Mouse (Mus musculus) thymus, adult 2 months (tissue): ENCODE results near the gene Pck2. TPM values are rescaled to one million over a fixed set of nuclear protein-coding genes. Genes with fewer than 3 reads are reported as not detected.

ENCODE experiments used
- DNase-seq: peaks from one replicate; pipeline ENCODE4 v3.0.0; 2021
- H3K27ac ChIP-seq: fragments of 200-500 bp; 2 replicates; pipeline ENCODE4 v1.5.1; 2012; ENCODE audit warnings: low read length, control low read depth; ENCODE audit not compliant: control insufficient read depth, insufficient read depth
- H3K27me3 ChIP-seq: fragments of 200-500 bp; 2 replicates; pipeline ENCODE4 v1.6.1; 2012; ENCODE audit warnings: mild to moderate bottlenecking, low read length, moderate library complexity, mixed read lengths; ENCODE audit not compliant: control insufficient read depth, insufficient read depth
- H3K36me3 ChIP-seq: fragments of 200-500 bp; 2 replicates; pipeline ENCODE4 v1.6.1; 2012; ENCODE audit warnings: mild to moderate bottlenecking, low read length, moderate library complexity; ENCODE audit not compliant: control insufficient read depth, insufficient read depth
- H3K4me1 ChIP-seq: fragments of 200-500 bp; replicated peaks from 2 replicates; pipeline ENCODE4 v1.6.1; 2012; ENCODE audit warnings: low read length; ENCODE audit not compliant: control insufficient read depth, insufficient read depth
- H3K4me3 ChIP-seq: fragments of 200-500 bp; 2 replicates; pipeline ENCODE4 v1.5.1; 2012; ENCODE audit warnings: mild to moderate bottlenecking, low read length, control low read depth, moderate library complexity; ENCODE audit not compliant: control insufficient read depth, insufficient read depth
- CTCF ChIP-seq: fragments of 200-500 bp; IDR thresholded peaks from 2 replicates; pipeline ENCODE4 v1.5.1; 2012; ENCODE audit warnings: mild to moderate bottlenecking, control low read depth, low read length, moderate library complexity, borderline replicate concordance; ENCODE audit not compliant: control insufficient read depth, poor library complexity, insufficient read depth; ENCODE audit errors: extremely low read depth
- POLR2A ChIP-seq: fragments of 200-500 bp; IDR thresholded peaks from 2 replicates; pipeline ENCODE4 v1.6.1; 2012; ENCODE audit warnings: mild to moderate bottlenecking, low read length, control low read depth, moderate library complexity; ENCODE audit not compliant: control insufficient read depth, poor library complexity, insufficient read depth; ENCODE audit errors: extremely low read depth
- WGBS: fragments of 180-500 bp; shearing (Covaris S2); methylation state at CpG from one replicate; pipeline ENCODE4 v1.1.7; 2018; 5-methylcytosine and 5-hydroxymethylcytosine counted together
- polyA plus RNA-seq: library from polyadenylated mRNA; depleted of rRNA; stranded (reverse); fragments of >200 nt; gene quantifications from 2 replicates; pipeline ENCODE4 v1.2.3, GENCODE M21; 2012

The Pck2 gene
- polyA plus RNA-seq, 1 experiment, result 13.2 TPM

DNA sequence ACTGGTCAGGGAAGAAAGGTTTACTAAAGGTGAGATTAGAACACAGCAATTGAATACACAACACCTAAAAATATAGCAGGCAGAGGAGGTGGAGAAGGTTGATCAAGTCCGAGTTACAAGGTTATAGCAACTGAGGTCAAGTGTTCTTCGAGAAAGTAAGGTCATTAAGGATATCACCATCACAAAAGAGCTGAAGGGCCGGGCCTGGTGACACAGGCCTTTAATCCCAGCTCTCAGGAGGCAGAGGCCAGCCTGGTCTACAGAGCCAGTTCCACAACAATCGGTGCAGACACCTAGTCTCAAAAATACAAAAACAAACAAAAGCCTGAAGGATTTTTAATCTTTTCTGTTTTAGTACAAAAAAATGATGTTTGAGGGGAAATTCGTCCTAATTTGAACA is 11.3 kb downstream of the Pck2 start:
- Histone ChIP-seq H3K36me3 (no peaks in the 10 kb centered on the region), H3K27ac (no peak overlapping the region), H3K27me3 (no peaks in the 10 kb centered on the region), H3K4me3 (no peak overlapping the region), H3K4me1 (peaks cover 3% of the 10 kb centered on the region; the same call in 1 of the 2 replicates)
- no peak for TF ChIP-seq POLR2A
- TF ChIP-seq CTCF, result no peak
- 96% methylated on average over 5 of the region's 5 CpGs for WGBS
- DNase-seq, result no peak

DNA sequence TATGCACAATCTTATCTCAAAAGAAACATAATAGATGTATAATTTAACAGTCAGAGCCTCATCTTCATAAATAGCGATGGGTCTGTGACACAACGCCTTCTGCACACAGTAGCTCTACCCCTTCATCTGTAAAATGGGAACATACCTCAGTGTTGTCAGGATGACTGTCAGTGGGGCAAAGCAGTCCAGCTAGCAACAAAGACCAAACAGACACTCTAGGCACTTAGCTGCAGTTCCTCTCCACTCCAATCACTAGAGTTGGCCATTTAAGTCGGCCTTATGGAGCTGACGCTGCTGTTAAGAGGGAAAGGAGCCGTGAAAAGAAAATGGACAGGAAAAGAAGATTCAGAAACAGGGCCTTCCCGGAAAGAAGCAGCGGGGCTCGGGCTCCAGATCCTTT is 11.7 kb downstream of the Pck2 start:
- Histone ChIP-seq H3K27me3 (no peaks in the 10 kb centered on the region), H3K4me1 (peaks cover 3% of the 10 kb centered on the region; the same call in 1 of the 2 replicates), H3K4me3 (no peak overlapping the region), H3K27ac (no peak overlapping the region), H3K36me3 (no peaks in the 10 kb centered on the region)
- 92% methylated on average over 8 of the region's 8 CpGs for WGBS
- TF ChIP-seq POLR2A (no peak), CTCF (no peak)
- DNase-seq, result no peak

GRCm38 (mm10) chr14:55554635-55555034 is 14.6 kb downstream of the Pck2 start:
- peaks cover 3% of the 10 kb centered on the region; the same call in 1 of the 2 replicates for H3K4me1 ChIP-seq
- no peak for TF ChIP-seq CTCF
- no peak for TF ChIP-seq POLR2A
- no peaks in the 10 kb centered on the region for H3K27me3 ChIP-seq
- no peak for DNase-seq
- no peaks in the 10 kb centered on the region for H3K36me3 ChIP-seq
- H3K4me3 ChIP-seq, result no peak overlapping the region
- H3K27ac ChIP-seq, result no peak overlapping the region

- TF ChIP-seq CTCF (no peak), POLR2A (no peak)
- H3K27ac ChIP-seq, result no peak overlapping the region
Measured at GRCm38 (mm10) chr14:55555788-55556187, 15.7 kb downstream of the Pck2 start.

GRCm38 (mm10) chr14:55557003-55557402 is 16.9 kb downstream of the Pck2 start:
- no peaks in the 10 kb centered on the region for H3K36me3 ChIP-seq
- peaks cover 10% of the 10 kb centered on the region for H3K4me1 ChIP-seq
- no peak for TF ChIP-seq POLR2A
- TF ChIP-seq CTCF, result no peak
- H3K4me3 ChIP-seq, result no peak overlapping the region
- peak; percentile 68 for DNase-seq
- no peak overlapping the region for H3K27ac ChIP-seq
- WGBS, result 21% methylated on average over 5 of the region's 5 CpGs
- no peaks in the 10 kb centered on the region for H3K27me3 ChIP-seq

More at GRCm38 (mm10) chr14:55555788-55556187, 15.7 kb downstream of the Pck2 start:
- H3K4me3 ChIP-seq, result no peak overlapping the region
- WGBS, result 94% methylated on average over 3 of the region's 3 CpGs
- no peak for DNase-seq
- no peaks in the 10 kb centered on the region for H3K27me3 ChIP-seq
- H3K4me1 ChIP-seq, result peaks cover 3% of the 10 kb centered on the region; the same call in 1 of the 2 replicates
- no peaks in the 10 kb centered on the region for H3K36me3 ChIP-seq

- Histone ChIP-seq H3K4me1 (peaks cover 10% of the 10 kb centered on the region), H3K4me3 (no peak overlapping the region), H3K36me3 (no peaks in the 10 kb centered on the region), H3K27ac (no peak overlapping the region), H3K27me3 (no peaks in the 10 kb centered on the region)
- no peak for DNase-seq
- 95% methylated on average over 3 of the region's 3 CpGs for WGBS
- TF ChIP-seq POLR2A, result no peak
- no peak for TF ChIP-seq CTCF
Measured at GRCm38 (mm10) chr14:55557587-55557986, 17.5 kb downstream of the Pck2 start.
